Mouse (Mus musculus): ENCODE measurements around the gene Htra2.

DNA sequence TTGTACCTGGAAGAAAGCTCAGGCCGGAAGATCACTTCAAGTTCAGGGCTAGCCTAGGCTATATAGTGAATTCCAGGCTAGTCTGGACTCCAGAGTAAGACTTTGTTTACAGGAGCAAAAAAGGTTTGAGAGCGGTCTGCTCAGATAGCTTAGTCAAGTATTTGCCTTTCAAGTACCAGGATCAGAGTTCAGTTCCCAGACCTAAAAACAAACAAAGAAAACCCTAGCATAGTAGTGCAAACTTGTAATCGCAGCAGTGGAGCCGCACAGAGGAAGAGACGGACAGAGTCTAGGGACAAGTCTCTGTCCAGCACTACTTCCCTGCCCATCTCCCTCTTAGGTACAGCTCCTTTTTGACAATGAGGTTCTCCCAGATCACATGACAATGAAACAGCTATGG is 25.1 kb upstream of the Htra2 start:
- TF ChIP-seq CTCF (IDR thresholded peaks at IDR 0.05; ENCODE audit: borderline replicate concordance, extremely low read depth, insufficient read depth, insufficient read length) (no peak), POLR2A (IDR thresholded peaks at IDR 0.05; ENCODE audit: borderline replicate concordance, extremely low read depth, insufficient read depth, insufficient read length, poor library complexity, severe bottlenecking) (no peak)
